Mouse (Mus musculus): Measurements from ENCODE around the gene Syt7.

The Syt7 gene

GRCm38 (mm10) chr19:10459907-10460306 is 71.0 kb downstream of the Syt7 start:
- DNase-seq = no peak

- no peak for DNase-seq
These were observed 72.7 kb downstream of the Syt7 start for GRCm38 (mm10) chr19:10461584-10461983.

GRCm38 (mm10) chr19:10464427-10464826 is 75.5 kb downstream of the Syt7 start:
- DNase-seq = no peak

GRCm38 (mm10) chr19:10469171-10469658 is 80.3 kb downstream of the Syt7 start:
- DNase-seq = no peak

GRCm38 (mm10) chr19:10472958-10473357 is 84.1 kb downstream of the Syt7 start:
- DNase-seq = no peak

- DNase-seq = no peak
These were observed 84.9 kb downstream of the Syt7 start for GRCm38 (mm10) chr19:10473779-10474178.

- no peak for DNase-seq
These were observed 90.7 kb downstream of the Syt7 start for GRCm38 (mm10) chr19:10479541-10479940.

GRCm38 (mm10) chr19:10482703-10483102 is 93.8 kb downstream of the Syt7 start, which contains the start of gene Ppp1r32:
Ppp1r32 (minus strand) TSS chr19:10482928.
- no peak for DNase-seq

- DNase-seq = peak; percentile 62
These were observed 97.4 kb downstream of the Syt7 start for GRCm38 (mm10) chr19:10486264-10486738.

- no peak for DNase-seq
These were observed 106.8 kb downstream of the Syt7 start for GRCm38 (mm10) chr19:10495670-10496069.

GRCm38 (mm10) chr19:10496976-10497375 is 108.1 kb downstream of the Syt7 start:
- DNase-seq = no peak

- no peak for DNase-seq
These were observed 108.7 kb downstream of the Syt7 start for GRCm38 (mm10) chr19:10497512-10498160.

- no peak for DNase-seq
These were observed 111.7 kb downstream of the Syt7 start for GRCm38 (mm10) chr19:10500581-10500980.

GRCm38 (mm10) chr19:10502571-10502970 is 113.7 kb downstream of the Syt7 start:
- no peak for DNase-seq
